Mouse (Mus musculus): ENCODE data around the gene Vmn1r39. TPM values are rescaled to one million over a fixed set of nuclear protein-coding genes. Genes with fewer than 3 reads are reported as not detected.

The Vmn1r39 gene
- polyA plus RNA-seq (2017; shearing (Covaris generic)), result not detected

DNA sequence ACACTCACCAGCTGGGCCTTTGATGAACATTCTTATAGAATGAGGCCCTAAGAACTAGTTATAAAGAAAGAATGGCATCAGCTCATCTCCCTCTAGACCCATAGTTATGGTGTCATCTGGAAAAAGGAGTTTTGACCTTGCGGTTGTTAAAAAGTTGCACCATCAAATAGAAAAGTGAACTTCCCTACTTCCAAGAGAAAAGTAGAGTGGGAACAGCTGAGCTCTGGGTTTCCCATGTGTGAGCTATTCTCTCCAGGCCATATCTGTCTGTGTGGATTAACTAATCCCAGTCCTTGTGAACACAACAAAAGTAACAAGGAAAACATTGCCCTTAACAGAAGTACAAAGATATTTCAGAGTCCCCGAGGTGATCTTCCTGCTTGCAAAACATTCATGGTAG, at the start of gene Vmn1r39:
TSS of gene Vmn1r39 (minus strand) at position 101 of the 400 bp plus-strand sequence.

DNA sequence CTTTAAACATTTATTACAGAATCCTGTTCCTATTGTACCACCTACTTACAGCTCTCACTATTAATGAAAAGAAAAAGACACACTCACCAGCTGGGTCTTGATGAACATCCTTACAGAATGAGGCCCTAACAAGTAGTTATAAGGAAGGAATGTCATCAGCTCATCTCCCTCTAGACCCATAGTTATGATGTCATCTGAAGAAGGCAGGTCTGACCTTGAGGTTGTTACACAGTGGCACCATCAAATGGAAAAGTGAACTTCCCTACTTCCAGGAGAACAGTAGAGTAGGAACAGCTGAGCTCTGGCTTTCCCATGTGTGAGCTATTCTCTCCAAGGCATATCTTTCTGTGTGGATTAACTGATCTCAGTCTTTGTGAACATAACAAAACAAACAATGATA, 27.9 kb downstream of the Vmn1r39 start, which contains the start of gene Vmn1r38:
TSS of gene Vmn1r38 (minus strand) at position 101 of the 400 bp plus-strand sequence.

Other genes starting within 250 kb of the Vmn1r39 start
- gene Vmn1r33, start 192.3 kb downstream of the Vmn1r39 start, polyA plus RNA-seq (2017; shearing (Covaris generic)), result not detected
- not detected for gene Vmn1r34, start 166.7 kb downstream of the Vmn1r39 start, polyA plus RNA-seq (2017; shearing (Covaris generic))
- not detected for gene Vmn1r35, start 124.7 kb downstream of the Vmn1r39 start, polyA plus RNA-seq (2017; shearing (Covaris generic))
- gene Vmn1r36, start 91.4 kb downstream of the Vmn1r39 start, polyA plus RNA-seq (2017; shearing (Covaris generic)), result not detected
- not detected for gene Vmn1r37, start 81.2 kb downstream of the Vmn1r39 start, polyA plus RNA-seq (2017; shearing (Covaris generic))
- not detected for gene Vmn1r38, start 28.0 kb downstream of the Vmn1r39 start, polyA plus RNA-seq (2017; shearing (Covaris generic))
- gene Gng12, start 85.8 kb upstream of the Vmn1r39 start, polyA plus RNA-seq (2017; shearing (Covaris generic)), result 27.4 TPM
- 13.8 TPM for gene Gadd45a, start 226.8 kb upstream of the Vmn1r39 start, polyA plus RNA-seq (2017; shearing (Covaris generic))